Mouse (Mus musculus) forebrain, embryonic 10.5 days (tissue): ENCODE data around the gene Dnm2. TPM values are rescaled to one million over a fixed set of nuclear protein-coding genes. Genes with fewer than 3 reads are reported as not detected.
A peak's percentile ranks its signal among the peaks of the same experiment; 100 is the strongest.
"Not testable (repeated sequence)": the region's sequence is repeated elsewhere in the genome, so short reads cannot be mapped to it uniquely, and the experiment has no call there.

Source experiments
- DNase-seq: peaks from one replicate; pipeline ENCODE4 v3.0.0-alpha.2; 2017; ENCODE audit warnings: low spot score; ENCODE audit errors: extremely low spot score
- H3K27ac ChIP-seq: fragments of 300-500 bp; sonication (generic); 2 replicates; pipeline ENCODE4 v1.5.1; 2016; ENCODE audit warnings: mild to moderate bottlenecking
- H3K27me3 ChIP-seq: fragments of 300-500 bp; sonication (generic); 2 replicates; pipeline ENCODE4 v1.6.1; 2016; ENCODE audit warnings: mild to moderate bottlenecking; ENCODE audit not compliant: poor library complexity, severe bottlenecking
- H3K36me3 ChIP-seq: fragments of 300-500 bp; sonication (generic); replicated peaks from 2 replicates; pipeline ENCODE4 v1.6.1; 2016; ENCODE audit warnings: mild to moderate bottlenecking, moderate library complexity
- H3K4me1 ChIP-seq: fragments of 300-500 bp; sonication (generic); 2 replicates; pipeline ENCODE4 v1.6.1; 2016
- H3K4me3 ChIP-seq: fragments of 300-500 bp; sonication (generic); 2 replicates; pipeline ENCODE4 v1.5.1; 2016; ENCODE audit warnings: mild to moderate bottlenecking, moderate library complexity
- H3K9me3 ChIP-seq: fragments of 300-500 bp; sonication (generic); 2 replicates; pipeline ENCODE4 v1.6.1; 2016; ENCODE audit warnings: mild to moderate bottlenecking, moderate library complexity
- WGBS: fragments of 180-500 bp; shearing (Covaris S2); methylation state at CpG from one replicate; pipeline ENCODE4 v1.1.7; 2016; 5-methylcytosine and 5-hydroxymethylcytosine counted together
- polyA plus RNA-seq: library from polyadenylated mRNA; unstranded; fragments of >200 nt; fragmentation: Nextera tagmentation; extraction: Ambion mirVana; gene quantifications from 2 replicates; pipeline ENCODE4 v1.2.1, GENCODE M21; 2016

The Dnm2 gene
- polyA plus RNA-seq, 1 experiment from 2014 or later = 65.9 TPM

GRCm38 (mm10) chr9:21451870-21452269 lies 27.2 kb downstream of the Dnm2 start:
- Histone ChIP-seq H3K4me1 (peaks cover 9% of the 10 kb centered on the region), H3K27me3 (no peaks in the 10 kb centered on the region), H3K9me3 (no peaks in the 10 kb centered on the region), H3K36me3 (peaks cover 3% of the 10 kb centered on the region), H3K27ac (0 out of 2 replicates have a peak overlapping the region, but pooled peaks have one; percentile 11), H3K4me3 (no peak overlapping the region)
- 85% methylated on average over 8 of the region's 8 CpGs for whole genome bisulfite sequencing
- no peak for DNase-seq

DNA sequence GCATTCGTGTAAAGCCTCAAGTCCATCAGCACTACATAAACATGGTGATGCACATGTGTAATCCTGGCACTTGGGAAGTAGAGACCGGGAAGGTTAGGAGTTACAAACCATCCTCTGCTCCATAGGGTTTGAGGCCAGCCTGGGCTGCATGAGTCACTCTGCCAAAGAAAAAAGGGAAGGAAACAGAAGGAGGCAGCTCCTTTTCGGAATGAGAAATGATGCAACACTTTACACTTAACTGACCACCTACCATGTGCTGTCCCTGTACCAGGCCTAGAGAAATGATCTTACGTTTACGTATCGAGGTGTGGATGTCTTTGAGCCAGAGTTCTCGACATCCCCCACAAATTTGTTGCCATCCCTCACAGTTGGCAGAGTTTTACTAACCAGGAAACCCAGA lies 28.3 kb downstream of the Dnm2 start:
- Histone ChIP-seq H3K9me3 (no peaks in the 10 kb centered on the region), H3K4me3 (no peak overlapping the region), H3K27ac (no peak overlapping the region), H3K4me1 (peaks cover 9% of the 10 kb centered on the region), H3K36me3 (peaks cover 6% of the 10 kb centered on the region), H3K27me3 (no peaks in the 10 kb centered on the region)
- no peak for DNase-seq
- 92% methylated on average over 7 of the region's 7 CpGs for WGBS

DNA sequence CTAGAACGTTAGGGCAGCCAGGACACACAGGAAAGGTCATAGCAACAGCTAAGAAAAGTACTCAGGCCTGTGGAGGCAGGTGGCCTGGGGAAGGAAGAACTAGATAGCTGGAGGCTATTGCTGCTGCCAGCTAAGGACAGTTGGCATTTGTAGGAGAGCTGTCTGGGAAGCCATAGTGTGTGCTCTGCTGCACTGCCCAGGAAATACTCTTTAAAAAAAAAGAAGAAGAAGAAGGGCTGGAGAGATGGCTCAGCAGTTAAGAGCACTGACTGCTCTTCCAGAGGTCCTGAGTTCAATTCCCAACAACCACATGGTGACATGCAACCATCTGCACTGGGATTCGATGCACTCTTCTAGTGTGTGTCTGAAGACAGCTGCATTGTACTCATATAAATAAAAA lies 28.8 kb downstream of the Dnm2 start:
- H3K27ac ChIP-seq = no peak overlapping the region
- H3K9me3 ChIP-seq = no peaks in the 10 kb centered on the region
- peaks cover 9% of the 10 kb centered on the region for H3K4me1 ChIP-seq
- no peak for DNase-seq
- H3K27me3 ChIP-seq = no peaks in the 10 kb centered on the region
- no peak overlapping the region for H3K4me3 ChIP-seq
- peaks cover 11% of the 10 kb centered on the region for H3K36me3 ChIP-seq
- WGBS = 89% methylated on average over 2 of the region's 2 CpGs

- Histone ChIP-seq H3K4me3 (no peak overlapping the region), H3K9me3 (no peaks in the 10 kb centered on the region), H3K4me1 (peaks cover 9% of the 10 kb centered on the region), H3K27me3 (no peaks in the 10 kb centered on the region), H3K27ac (no peak overlapping the region), H3K36me3 (peaks cover 19% of the 10 kb centered on the region)
- no peak for DNase-seq
- WGBS = 83% methylated on average over 4 of the region's 4 CpGs
Observed at GRCm38 (mm10) chr9:21454556-21454955, 29.8 kb downstream of the Dnm2 start.

GRCm38 (mm10) chr9:21455103-21455770 lies 30.5 kb downstream of the Dnm2 start:
- H3K4me3 ChIP-seq = no peak overlapping the region
- no peaks in the 10 kb centered on the region for H3K9me3 ChIP-seq
- no peak overlapping the region for H3K27ac ChIP-seq
- H3K27me3 ChIP-seq = no peaks in the 10 kb centered on the region
- peaks cover 22% of the 10 kb centered on the region for H3K36me3 ChIP-seq
- H3K4me1 ChIP-seq = peaks cover 9% of the 10 kb centered on the region
- 78% methylated on average over 4 of the region's 4 CpGs for WGBS
- no peak for DNase-seq

DNA sequence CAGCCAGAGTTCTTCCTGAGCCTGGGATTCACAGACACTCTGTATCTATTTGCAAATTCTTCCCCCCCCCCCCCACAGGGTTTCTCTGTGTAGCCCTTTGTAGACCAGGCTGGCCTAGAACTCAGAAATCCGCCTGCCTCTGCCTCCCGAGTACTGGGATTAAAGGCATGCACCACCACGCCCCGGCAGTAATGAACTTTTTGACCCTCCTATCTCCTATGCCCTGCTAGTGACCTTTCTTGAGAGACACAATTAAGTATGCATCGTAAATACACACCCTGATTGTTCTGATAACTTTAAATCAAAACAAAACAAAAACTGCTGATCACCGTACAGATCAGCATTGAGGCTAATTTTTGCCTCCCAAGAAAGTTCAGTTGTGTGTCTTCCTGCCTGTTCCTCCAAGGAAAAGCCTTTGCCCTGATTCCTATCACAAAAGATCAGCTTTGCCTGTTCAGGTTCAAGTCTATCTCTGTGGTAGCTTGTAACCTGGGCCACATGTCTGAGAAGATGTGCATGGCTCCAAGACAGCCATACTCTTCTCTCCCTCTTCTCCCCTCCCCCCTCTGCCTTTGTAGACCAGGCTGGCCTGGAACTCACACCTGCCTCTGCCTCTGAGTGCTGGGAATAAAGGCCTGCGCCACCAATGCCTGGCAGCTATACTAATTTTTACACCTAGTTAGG lies 31.7 kb downstream of the Dnm2 start:
- DNase-seq = no peak
- Histone ChIP-seq H3K9me3 (no peaks in the 10 kb centered on the region), H3K4me3 (no peak overlapping the region), H3K36me3 (peaks cover 23% of the 10 kb centered on the region), H3K4me1 (peaks cover 8% of the 10 kb centered on the region), H3K27ac (no peak overlapping the region), H3K27me3 (no peaks in the 10 kb centered on the region)
- WGBS = 91% methylated on average over 7 of the region's 7 CpGs

DNA sequence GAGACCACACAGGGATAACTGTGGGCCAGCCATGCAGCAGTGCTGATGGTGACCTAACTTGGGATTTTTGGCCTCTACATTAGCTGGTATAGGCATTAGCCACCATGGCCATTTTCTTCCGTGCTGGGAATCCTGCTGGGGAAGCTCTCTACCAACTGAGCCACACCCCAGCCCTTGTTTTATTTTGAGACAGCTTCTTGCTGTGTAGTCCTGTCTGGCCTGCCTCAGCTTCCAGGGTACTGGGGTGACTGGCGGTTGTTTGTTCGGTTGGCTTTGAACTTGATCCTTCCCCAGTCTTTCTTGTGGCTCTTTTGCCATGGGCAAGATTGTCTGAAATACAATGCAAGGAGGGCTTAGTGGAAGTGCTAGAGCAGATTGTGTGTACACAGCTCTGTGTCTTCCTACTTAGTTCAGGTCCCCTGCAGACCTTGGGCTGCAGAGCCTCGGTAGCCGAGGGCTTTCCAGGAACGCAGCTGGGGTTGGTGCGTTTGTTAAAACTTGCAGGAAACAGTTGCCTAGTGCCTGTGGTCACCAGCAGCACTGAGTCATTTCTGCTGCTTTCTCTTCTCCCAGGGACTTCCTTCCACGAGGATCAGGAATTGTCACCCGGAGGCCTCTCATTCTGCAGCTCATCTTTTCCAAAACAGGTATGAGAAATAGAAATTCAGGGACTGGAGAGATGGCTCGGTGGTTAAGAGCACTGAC lies 32.4 kb downstream of the Dnm2 start:
- Histone ChIP-seq H3K27ac (no peak overlapping the region), H3K9me3 (no peaks in the 10 kb centered on the region), H3K36me3 (peaks cover 26% of the 10 kb centered on the region), H3K4me1 (peaks cover 1% of the 10 kb centered on the region; the same call in 1 of the 2 replicates), H3K27me3 (no peaks in the 10 kb centered on the region), H3K4me3 (no peak overlapping the region)
- WGBS = 83% methylated on average over 10 of the region's 10 CpGs
- no peak for DNase-seq

- Histone ChIP-seq H3K27ac (no peak overlapping the region), H3K9me3 (no peaks in the 10 kb centered on the region), H3K27me3 (no peaks in the 10 kb centered on the region), H3K4me1 (no peaks in the 10 kb centered on the region), H3K4me3 (no peak overlapping the region), H3K36me3 (peaks cover 26% of the 10 kb centered on the region)
- no peak for DNase-seq
- WGBS = 93% methylated on average over 3 of the region's 3 CpGs
Observed at GRCm38 (mm10) chr9:21458821-21459220, 34.1 kb downstream of the Dnm2 start.

DNA sequence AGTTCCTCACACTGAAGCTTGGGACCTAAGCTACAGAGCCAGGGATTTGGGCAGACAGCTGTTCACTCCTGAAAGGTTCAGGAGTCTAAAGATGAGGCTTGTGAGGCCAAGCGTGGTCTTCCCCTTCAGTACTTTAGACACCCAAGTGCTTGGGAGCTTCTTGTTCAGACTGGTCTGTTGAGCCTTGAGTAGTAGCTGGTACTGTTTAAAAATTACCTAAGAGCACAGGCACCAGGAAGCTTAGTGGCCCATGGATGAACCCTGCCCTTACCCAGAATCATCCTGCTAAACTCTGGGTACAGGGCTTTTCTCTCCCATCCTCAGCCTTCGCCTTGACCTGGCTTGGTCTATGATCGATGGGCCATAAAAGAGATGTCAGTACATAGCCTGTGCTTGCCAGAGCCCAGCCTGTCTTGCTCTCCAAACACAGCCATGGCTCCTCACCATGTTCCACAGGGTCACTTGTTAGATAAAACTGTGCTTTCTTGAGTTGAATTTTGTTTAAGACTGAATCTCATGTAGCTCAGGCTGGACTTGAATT lies 35.8 kb downstream of the Dnm2 start:
- H3K4me1 ChIP-seq = no peaks in the 10 kb centered on the region
- DNase-seq = no peak
- H3K9me3 ChIP-seq = no peaks in the 10 kb centered on the region
- H3K4me3 ChIP-seq = no peak overlapping the region
- H3K36me3 ChIP-seq = peaks cover 37% of the 10 kb centered on the region
- H3K27ac ChIP-seq = no peak overlapping the region
- 94% methylated on average over 3 of the region's 3 CpGs for WGBS
- no peaks in the 10 kb centered on the region for H3K27me3 ChIP-seq

GRCm38 (mm10) chr9:21463138-21463590 lies 38.5 kb downstream of the Dnm2 start:
- Histone ChIP-seq H3K27me3 (no peaks in the 10 kb centered on the region), H3K36me3 (peaks cover 56% of the 10 kb centered on the region), H3K9me3 (no peaks in the 10 kb centered on the region), H3K27ac (0 out of 2 replicates have a peak overlapping the region, but pooled peaks have one; percentile 4), H3K4me1 (no peaks in the 10 kb centered on the region), H3K4me3 (no peak overlapping the region)
- 88% methylated on average over 5 of the region's 5 CpGs for WGBS
- no peak for DNase-seq

DNA sequence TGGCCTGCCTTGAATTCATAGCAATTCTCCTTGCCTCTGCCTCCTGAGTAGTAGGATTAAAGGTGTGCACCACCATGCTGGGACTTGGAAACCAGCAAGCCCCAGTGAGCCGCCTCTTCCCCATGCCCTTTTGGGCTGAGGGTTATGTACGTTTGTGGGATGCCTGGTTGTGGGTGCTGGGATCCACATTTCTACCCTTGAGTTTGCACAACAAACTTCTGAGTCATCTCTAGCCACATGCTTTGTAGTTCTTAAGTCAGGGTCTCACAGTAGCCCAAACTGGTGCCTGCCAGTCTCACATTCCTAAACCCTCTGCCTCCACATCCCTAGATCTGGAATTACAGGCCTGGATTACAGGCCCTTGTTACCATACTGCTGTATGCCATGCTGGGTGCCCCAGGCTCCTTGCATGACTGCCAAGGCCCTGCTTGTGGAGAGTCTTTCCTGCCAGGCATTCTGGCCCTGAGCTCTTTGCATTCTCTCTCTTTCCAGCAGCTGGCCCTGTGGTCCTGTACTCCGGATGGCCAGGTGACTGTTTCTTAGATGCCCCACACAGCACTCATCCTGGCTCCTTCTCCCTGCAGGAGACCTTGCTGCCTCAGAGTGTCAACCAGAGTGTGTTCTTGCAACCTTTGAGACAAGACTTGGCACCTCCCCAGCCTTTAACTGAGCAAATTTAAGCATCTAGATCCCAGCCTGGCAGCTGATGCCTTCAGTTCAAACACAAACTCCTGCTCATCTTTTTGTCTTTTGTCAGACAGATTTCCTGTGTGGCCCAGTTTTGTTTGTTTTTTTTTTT lies 39.3 kb downstream of the Dnm2 start:
- H3K4me3 ChIP-seq = no peak overlapping the region
- peaks cover 57% of the 10 kb centered on the region for H3K36me3 ChIP-seq
- H3K9me3 ChIP-seq = no peaks in the 10 kb centered on the region
- no peak for DNase-seq
- no peaks in the 10 kb centered on the region for H3K27me3 ChIP-seq
- WGBS = 90% methylated on average over 3 of the region's 3 CpGs
- 0 out of 2 replicates have a peak overlapping the region, but pooled peaks have one; percentile 4 for H3K27ac ChIP-seq
- no peaks in the 10 kb centered on the region for H3K4me1 ChIP-seq

- 94% methylated on average over 7 of the region's 7 CpGs for WGBS
- not testable (repeated sequence) for H3K9me3 ChIP-seq, DNase-seq, H3K4me1 ChIP-seq, H3K27me3 ChIP-seq, H3K27ac ChIP-seq, H3K4me3 ChIP-seq
- H3K36me3 ChIP-seq = peaks cover 59% of the 10 kb centered on the region
Observed at GRCm38 (mm10) chr9:21464565-21464928, 39.8 kb downstream of the Dnm2 start.
